Mouse (Mus musculus) stomach, postnatal 0 days (tissue): Measurements from ENCODE around the gene Cd160.

ENCODE experiments used
- CTCF ChIP-seq: IDR thresholded peaks from 2 replicates; pipeline ENCODE4 v1.5.1; 2016; ENCODE audit warnings: antibody characterized with exemption, low read depth, mild to moderate bottlenecking, moderate library complexity
- EP300 ChIP-seq: optimal IDR thresholded peaks from 2 replicates; pipeline ENCODE3; 2016; ENCODE audit warnings: antibody characterized with exemption

DNA sequence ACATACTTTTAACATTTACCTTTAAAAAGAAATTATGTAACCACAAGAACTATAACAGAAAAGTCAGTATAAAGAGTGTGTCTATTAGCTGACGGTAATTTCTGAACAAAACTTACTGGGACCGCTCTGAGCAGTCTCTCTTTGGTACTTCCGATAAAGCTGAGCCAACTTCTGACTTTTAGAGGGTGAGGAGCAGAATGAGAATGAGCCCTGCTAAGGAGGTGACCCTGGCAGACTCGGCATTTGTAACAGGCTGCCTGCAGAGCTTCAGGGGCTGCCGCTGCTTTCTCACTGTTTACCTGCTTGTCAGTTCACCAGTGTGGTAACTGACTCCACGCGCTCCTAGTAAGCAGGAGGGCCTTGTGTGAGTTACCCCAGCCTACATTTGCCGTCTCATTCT is 46.9 kb downstream of the Cd160 start:
- TF ChIP-seq CTCF (no peak), EP300 (no peak)
